Mouse (Mus musculus) limb, embryonic 11.5 days (tissue): ENCODE data around the gene Kansl1l. TPM values are rescaled to one million over a fixed set of nuclear protein-coding genes. Genes with fewer than 3 reads are reported as not detected.
A peak's percentile ranks its signal among the peaks of the same experiment; 100 is the strongest.

ENCODE experiments used
- ATAC-seq: fragments of 200-750 bp; cut with Nextera tagmentation; 2 replicates; pipeline ENCODE4 v1.8.0; 2017; ENCODE audit warnings: low read depth; ENCODE audit not compliant: insufficient number of reproducible peaks, low FRiP score, low TSS enrichment
- DNase-seq: peaks from one replicate; pipeline ENCODE4 v3.0.0-alpha.2; 2015; ENCODE audit warnings: low spot score
- H3K27ac ChIP-seq: fragments of 300-500 bp; sonication (generic); replicated peaks from 2 replicates; pipeline ENCODE4 v1.5.1; 2014; ENCODE audit warnings: low read depth, mild to moderate bottlenecking, low read length
- H3K27me3 ChIP-seq: fragments of 300-500 bp; sonication (generic); 2 replicates; pipeline ENCODE4 v1.6.1; 2014; ENCODE audit warnings: mild to moderate bottlenecking, low read length, mixed read lengths; ENCODE audit not compliant: control insufficient read depth, insufficient read depth
- H3K36me3 ChIP-seq: fragments of 300-500 bp; sonication (generic); 2 replicates; pipeline ENCODE4 v1.6.1; 2014; ENCODE audit warnings: mild to moderate bottlenecking, low read length, moderate library complexity, mixed read lengths; ENCODE audit not compliant: control insufficient read depth, insufficient read depth
- H3K4me1 ChIP-seq: fragments of 300-500 bp; sonication (generic); 2 replicates; pipeline ENCODE4 v1.6.1; 2014; ENCODE audit warnings: low read length, mixed read lengths; ENCODE audit not compliant: control insufficient read depth, insufficient read depth
- H3K4me2 ChIP-seq: fragments of 300-500 bp; sonication (generic); 2 replicates; pipeline ENCODE4 v1.6.1; 2014; ENCODE audit warnings: low read depth, mild to moderate bottlenecking, moderate library complexity; ENCODE audit not compliant: severe bottlenecking
- H3K4me3 ChIP-seq: fragments of 300-500 bp; sonication (generic); 2 replicates; pipeline ENCODE4 v1.5.1; 2014; ENCODE audit warnings: low read depth, low read length
- H3K9ac ChIP-seq: fragments of 300-500 bp; sonication (generic); 2 replicates; pipeline ENCODE4 v1.6.1; 2014; ENCODE audit warnings: mild to moderate bottlenecking, low read length
- H3K9me3 ChIP-seq: fragments of 300-500 bp; sonication (generic); 2 replicates; pipeline ENCODE4 v1.6.1; 2016; ENCODE audit warnings: low read length; ENCODE audit not compliant: control insufficient read depth
- WGBS: fragments of 180-500 bp; shearing (Covaris S2); extraction: QIAGEN DNeasy Blood & Tissue Kit; methylation state at CpG from one replicate; pipeline ENCODE4 v1.1.7; 2014; 5-methylcytosine and 5-hydroxymethylcytosine counted together
- polyA plus RNA-seq: library from polyadenylated mRNA; unstranded; fragments of >200 nt; fragmentation: Nextera tagmentation; extraction: Ambion mirVana; gene quantifications from 2 replicates; pipeline ENCODE4 v1.2.1, GENCODE M21; 2014

Gene Kansl1l
- polyA plus RNA-seq, 1 experiment from 2014 or later: 17.0 TPM

- Histone ChIP-seq H3K27me3 (no peaks in the 10 kb centered on the region), H3K4me2 (no peak overlapping the region), H3K9me3 (no peaks in the 10 kb centered on the region), H3K9ac (no peak overlapping the region), H3K4me1 (no peaks in the 10 kb centered on the region), H3K36me3 (peaks cover 3% of the 10 kb centered on the region), H3K4me3 (no peak overlapping the region), H3K27ac (no peak overlapping the region)
- ATAC-seq: no peak
- 72% methylated on average over 10 of the region's 10 CpGs for WGBS
- no peak for DNase-seq
Observed at GRCm38 (mm10) chr1:66841938-66842337, 24.6 kb upstream of the Kansl1l start.

- Histone ChIP-seq H3K36me3 (peaks cover 3% of the 10 kb centered on the region), H3K4me3 (no peak overlapping the region)
- 74% methylated on average over 6 of the region's 6 CpGs for WGBS
Observed at GRCm38 (mm10) chr1:66841510-66841909, 24.1 kb upstream of the Kansl1l start.

GRCm38 (mm10) chr1:66839755-66840438 is 22.5 kb upstream of the Kansl1l start:
- no peak for DNase-seq
- Histone ChIP-seq H3K36me3 (peaks cover 3% of the 10 kb centered on the region), H3K4me2 (no peak overlapping the region), H3K4me1 (no peaks in the 10 kb centered on the region), H3K9me3 (no peaks in the 10 kb centered on the region), H3K27ac (no peak overlapping the region), H3K27me3 (no peaks in the 10 kb centered on the region), H3K9ac (no peak overlapping the region), H3K4me3 (no peak overlapping the region)
- no peak for ATAC-seq
- WGBS: 91% methylated on average over 7 of the region's 7 CpGs

More at GRCm38 (mm10) chr1:66841510-66841909, 24.1 kb upstream of the Kansl1l start:
- Histone ChIP-seq H3K4me1 (no peaks in the 10 kb centered on the region), H3K4me2 (no peak overlapping the region), H3K9ac (no peak overlapping the region), H3K27ac (no peak overlapping the region), H3K9me3 (no peaks in the 10 kb centered on the region), H3K27me3 (no peaks in the 10 kb centered on the region)
- DNase-seq: no peak
- no peak for ATAC-seq

- H3K36me3 ChIP-seq: peaks cover 3% of the 10 kb centered on the region
Observed at GRCm38 (mm10) chr1:66839135-66839534, 21.8 kb upstream of the Kansl1l start.

GRCm38 (mm10) chr1:66838184-66839042 is 21.1 kb upstream of the Kansl1l start:
- H3K9me3 ChIP-seq: no peaks in the 10 kb centered on the region
- no peak overlapping the region for H3K4me3 ChIP-seq
- 52% methylated on average over 16 of the region's 16 CpGs for WGBS
- H3K27ac ChIP-seq: no peak overlapping the region
- H3K36me3 ChIP-seq: peaks cover 3% of the 10 kb centered on the region
- H3K4me1 ChIP-seq: no peaks in the 10 kb centered on the region
- DNase-seq (peak; percentile 87), ATAC-seq (0 out of 2 replicates have a peak, but pooled peaks have one; percentile 26)
- H3K4me2 ChIP-seq: no peak overlapping the region
- no peak overlapping the region for H3K9ac ChIP-seq
- no peaks in the 10 kb centered on the region for H3K27me3 ChIP-seq

More at GRCm38 (mm10) chr1:66839135-66839534, 21.8 kb upstream of the Kansl1l start:
- DNase-seq: no peak
- WGBS: 82% methylated on average over 1 of the region's 1 CpGs
- no peak overlapping the region for H3K4me2 ChIP-seq
- H3K4me1 ChIP-seq: no peaks in the 10 kb centered on the region
- no peak for ATAC-seq
- H3K27me3 ChIP-seq: no peaks in the 10 kb centered on the region
- no peak overlapping the region for H3K9ac ChIP-seq
- no peak overlapping the region for H3K4me3 ChIP-seq
- no peak overlapping the region for H3K27ac ChIP-seq
- H3K9me3 ChIP-seq: no peaks in the 10 kb centered on the region

DNA sequence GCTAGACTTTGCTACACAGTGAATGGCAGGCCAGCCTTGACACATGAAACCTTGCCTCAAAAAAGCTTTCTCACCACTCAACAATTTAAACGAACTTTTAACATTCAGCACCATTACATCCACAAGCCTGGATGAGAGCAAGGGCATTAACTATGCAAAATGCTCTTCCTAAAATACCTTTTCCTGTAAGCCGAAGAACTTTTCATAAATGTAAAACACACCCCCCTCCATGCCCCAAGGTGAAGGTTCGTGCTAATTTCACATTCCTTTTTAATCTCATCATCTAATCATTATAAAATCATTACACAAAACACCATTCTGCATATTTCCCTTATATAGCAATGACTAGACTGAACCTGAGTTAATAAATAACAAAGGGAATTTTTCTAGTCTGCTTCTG is 19.8 kb upstream of the Kansl1l start:
- Histone ChIP-seq H3K36me3 (no peaks in the 10 kb centered on the region), H3K27ac (no peak overlapping the region), H3K27me3 (no peaks in the 10 kb centered on the region), H3K9me3 (no peaks in the 10 kb centered on the region), H3K4me3 (no peak overlapping the region), H3K9ac (no peak overlapping the region), H3K4me2 (no peak overlapping the region), H3K4me1 (0 out of 2 replicates have a peak, but pooled peaks cover 3% of the 10 kb centered on the region)
- 66% methylated on average over 3 of the region's 3 CpGs for WGBS
- ATAC-seq: no peak
- DNase-seq: no peak

GRCm38 (mm10) chr1:66832636-66833165 is 15.3 kb upstream of the Kansl1l start:
- ATAC-seq (no peak), DNase-seq (no peak)
- H3K4me1 ChIP-seq: 0 out of 2 replicates have a peak, but pooled peaks cover 3% of the 10 kb centered on the region
- H3K27ac ChIP-seq: no peak overlapping the region
- H3K9me3 ChIP-seq: no peaks in the 10 kb centered on the region
- 86% methylated on average over 7 of the region's 7 CpGs for whole genome bisulfite sequencing
- H3K4me2 ChIP-seq: no peak overlapping the region
- no peaks in the 10 kb centered on the region for H3K36me3 ChIP-seq
- no peak overlapping the region for H3K9ac ChIP-seq
- H3K27me3 ChIP-seq: no peaks in the 10 kb centered on the region
- H3K4me3 ChIP-seq: no peak overlapping the region

GRCm38 (mm10) chr1:66831824-66832600 is 14.7 kb upstream of the Kansl1l start:
- no peak for ATAC-seq

More at GRCm38 (mm10) chr1:66831824-66832600, 14.7 kb upstream of the Kansl1l start:
- Histone ChIP-seq H3K9ac (no peak overlapping the region), H3K4me3 (no peak overlapping the region), H3K9me3 (no peaks in the 10 kb centered on the region), H3K27me3 (no peaks in the 10 kb centered on the region), H3K27ac (no peak overlapping the region), H3K4me2 (no peak overlapping the region), H3K4me1 (0 out of 2 replicates have a peak, but pooled peaks cover 3% of the 10 kb centered on the region), H3K36me3 (no peaks in the 10 kb centered on the region)
- DNase-seq: no peak
- WGBS: 68% methylated on average over 9 of the region's 9 CpGs
